Mouse (Mus musculus): Measurements from ENCODE around the gene Shisa6.
A peak's percentile ranks its signal among the peaks of the same experiment; 100 is the strongest.

The Shisa6 gene

DNA sequence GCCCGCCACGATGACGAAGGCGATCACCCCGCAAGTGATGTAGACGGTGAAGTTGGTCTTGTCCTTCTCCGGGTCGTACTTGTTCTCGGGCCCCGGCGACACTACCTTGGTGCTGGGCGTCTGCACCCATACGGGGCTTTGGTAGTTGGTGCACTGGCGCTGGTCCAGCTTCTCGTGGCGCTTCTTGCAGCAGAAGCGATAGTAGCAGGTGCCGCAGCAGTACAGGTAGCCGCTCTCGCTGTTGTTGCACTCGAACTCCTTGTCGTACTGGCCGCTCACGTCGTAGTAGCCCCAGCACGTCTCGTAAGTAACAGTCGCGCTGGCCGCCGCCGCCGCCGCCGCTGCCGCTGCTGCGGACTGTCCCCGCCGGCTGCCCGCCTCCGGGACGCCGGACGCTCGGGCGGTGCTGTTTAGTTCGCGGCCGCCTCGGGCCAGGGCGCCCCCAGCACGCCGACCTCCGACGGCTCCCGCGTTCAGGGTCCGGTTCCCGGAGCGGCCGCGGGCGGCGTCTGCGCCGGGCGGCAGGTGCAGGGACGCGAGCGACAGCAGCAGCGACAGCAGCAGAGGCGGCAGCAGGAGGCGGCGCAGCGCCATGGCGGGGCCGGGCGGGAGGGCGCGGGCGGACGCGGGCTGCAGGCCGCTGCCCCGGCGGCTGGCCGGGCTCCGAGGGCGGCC lies at the start of gene Shisa6:
TSS of gene Shisa6 (minus strand) at position 594 of the 675 bp plus-strand sequence.
- DNase-seq = peak; percentile 10

DNA sequence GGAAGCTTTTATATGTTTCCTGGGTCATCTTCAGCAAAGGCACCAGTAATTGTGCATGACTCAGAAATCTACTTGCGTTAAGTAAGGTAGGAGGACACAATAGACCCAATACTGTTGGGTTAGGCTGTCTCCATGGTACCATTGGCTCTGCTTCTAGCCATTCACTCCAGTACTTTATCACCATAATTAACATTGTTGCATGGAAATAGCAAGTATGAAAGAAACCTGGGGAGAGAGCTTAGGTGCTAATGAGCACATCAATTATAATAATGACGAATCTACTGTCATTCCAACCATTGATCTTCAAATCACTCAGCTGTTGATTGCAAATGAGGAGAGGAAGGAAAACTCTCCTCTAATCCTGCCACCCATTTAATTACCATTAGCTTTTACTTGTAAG lies 48.1 kb upstream of the Shisa6 start:
- no peak for DNase-seq

DNA sequence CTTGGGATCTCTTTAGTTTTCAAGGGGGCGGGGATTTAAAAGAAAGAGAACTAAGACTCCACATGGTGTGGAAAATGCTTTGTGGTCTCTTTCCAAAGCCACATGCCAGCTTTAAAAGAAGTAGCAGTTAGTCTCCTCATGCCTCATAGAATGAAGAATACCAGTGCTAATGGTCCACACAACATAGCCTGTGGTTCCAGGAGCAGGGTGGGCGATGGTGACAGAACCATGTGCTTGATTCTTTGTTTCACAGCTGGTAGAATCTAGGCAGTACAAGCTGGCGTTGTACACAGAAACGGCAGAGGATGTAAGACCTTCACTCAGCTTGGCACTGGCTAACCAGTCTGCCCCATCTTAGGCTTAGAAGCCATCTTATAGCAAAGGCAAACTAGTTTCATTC lies 43.3 kb upstream of the Shisa6 start:
- DNase-seq = no peak

DNA sequence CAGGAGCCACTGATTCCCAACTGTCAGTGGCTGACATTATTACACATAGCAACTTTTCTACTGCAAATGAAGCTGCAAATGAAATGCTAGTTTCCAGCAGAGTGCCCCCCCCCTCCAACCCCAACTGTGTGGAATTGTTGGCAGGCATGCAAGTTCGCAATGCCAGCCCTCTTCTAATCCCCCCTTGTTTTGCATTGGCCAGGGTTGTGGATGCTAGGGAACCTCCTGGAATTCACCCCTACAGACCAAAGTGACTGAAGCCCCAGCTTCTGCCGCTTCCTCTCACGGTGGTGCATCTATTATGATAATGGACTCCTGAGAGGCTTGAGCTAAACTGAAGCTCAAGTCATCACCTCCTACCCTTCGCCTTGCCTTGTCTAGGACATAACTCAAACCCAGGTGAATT lies 42.6 kb upstream of the Shisa6 start:
- no peak for DNase-seq

DNA sequence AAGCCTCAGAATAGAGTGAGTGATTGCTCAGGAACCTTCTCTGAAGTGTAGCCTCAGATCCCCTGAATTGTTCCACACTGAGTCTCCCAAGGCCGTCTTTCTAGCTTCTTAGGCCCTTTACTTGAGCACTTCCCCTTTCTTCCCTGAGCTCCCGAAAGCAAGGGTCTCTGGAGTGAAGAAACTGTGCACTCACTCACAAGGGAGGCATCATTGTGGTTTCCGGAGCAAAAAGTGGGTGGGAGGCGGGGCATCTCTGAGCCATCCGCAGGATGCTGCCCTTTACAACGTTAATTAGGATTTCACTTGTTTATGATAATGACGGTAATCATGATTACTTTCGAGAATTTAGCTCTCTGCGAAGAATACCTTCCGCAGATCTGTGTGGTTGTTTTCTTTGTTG lies 41.6 kb upstream of the Shisa6 start:
- no peak for DNase-seq

DNA sequence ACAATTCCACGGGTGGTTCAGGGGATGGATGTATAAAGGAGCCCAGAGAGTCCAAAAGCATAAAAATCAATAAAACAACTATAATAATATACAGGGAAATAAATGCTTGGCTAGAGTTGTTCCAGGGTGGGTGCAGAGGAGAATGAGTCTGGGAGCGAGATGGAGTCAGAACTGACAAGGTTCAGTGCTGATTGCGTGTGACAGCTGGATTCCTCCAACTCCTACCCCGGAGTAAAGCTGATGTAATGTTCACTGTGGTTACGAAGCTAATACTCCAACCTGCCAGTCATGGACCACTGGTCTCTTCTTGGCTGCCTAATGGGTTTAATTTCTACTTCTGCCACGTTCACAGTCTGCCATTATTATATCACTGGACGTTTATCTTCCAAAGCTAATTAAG lies 36.5 kb upstream of the Shisa6 start:
- DNase-seq = no peak

DNA sequence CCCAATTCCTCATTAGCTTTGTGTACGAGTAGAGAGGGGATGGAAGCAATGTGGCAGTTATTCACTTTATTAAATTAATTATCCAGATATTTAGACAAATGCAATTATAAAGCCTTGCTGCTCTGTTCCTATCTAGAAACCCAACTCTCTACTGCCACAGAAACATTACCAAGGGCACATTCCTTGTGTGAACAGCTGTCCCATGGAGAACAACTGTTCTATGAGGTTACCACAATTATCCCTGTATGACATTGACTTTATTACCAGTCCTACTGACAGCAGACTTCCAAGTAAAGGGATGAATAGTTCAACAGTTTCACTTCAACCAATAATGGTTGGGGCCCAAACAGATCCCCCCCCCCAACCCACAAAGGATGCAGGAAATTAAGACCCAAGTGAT lies 12.1 kb upstream of the Shisa6 start:
- no peak for DNase-seq

DNA sequence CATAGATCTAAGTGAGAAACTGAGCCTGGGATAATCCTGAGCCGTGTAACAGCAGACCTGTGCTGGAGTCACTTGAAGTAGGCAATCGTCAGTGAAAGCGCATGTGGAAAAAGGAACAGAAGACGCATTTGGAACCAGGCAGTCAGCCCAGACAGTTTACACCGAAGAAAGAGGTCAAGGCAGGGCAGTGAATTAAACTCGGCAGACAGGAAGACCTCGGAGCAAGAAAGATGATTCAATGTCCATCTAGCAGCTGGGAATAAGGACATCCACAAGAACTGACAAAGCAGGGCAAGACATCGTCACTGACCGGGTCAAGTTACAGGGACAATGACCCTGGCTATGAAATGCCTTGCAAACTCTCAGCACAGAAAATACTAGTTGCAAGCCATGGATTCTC lies 10.1 kb upstream of the Shisa6 start:
- DNase-seq = no peak

DNA sequence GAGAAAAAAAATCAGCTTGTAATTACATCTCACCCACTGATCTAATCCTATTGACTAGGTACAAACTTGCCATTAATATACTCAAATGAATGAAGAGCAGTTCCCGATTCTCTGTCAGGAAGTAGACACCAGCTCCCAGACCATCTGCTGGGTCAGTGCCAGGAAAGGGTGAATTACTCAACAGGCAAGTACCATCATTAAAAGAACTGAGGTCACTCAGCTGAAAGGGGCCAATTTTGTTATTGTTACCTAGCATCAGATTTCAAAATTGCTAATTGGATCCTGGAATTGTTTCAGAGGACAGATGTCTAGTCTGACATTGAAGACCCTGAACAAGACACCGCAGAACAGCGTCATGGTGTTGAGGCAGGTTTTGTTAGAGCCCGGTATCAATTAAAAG lies 9.4 kb upstream of the Shisa6 start:
- no peak for DNase-seq

DNA sequence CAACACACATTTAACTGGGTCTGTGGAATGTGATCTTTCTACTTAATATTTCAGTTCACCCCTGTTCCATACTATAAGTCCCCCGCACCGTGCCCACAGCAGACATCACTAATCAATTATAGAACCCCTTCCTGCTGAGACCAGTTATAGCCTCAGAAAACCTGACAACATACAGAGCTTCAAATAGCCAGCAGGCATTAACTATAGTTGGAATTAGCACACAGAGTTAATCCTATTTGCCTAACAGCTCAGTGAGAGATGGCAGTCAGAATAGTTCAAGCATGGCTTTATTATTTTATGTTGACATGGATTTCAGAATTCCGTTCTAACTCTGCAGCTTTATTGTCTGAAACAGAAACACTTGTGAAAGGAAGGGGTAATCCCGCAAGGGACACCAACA lies 8.5 kb upstream of the Shisa6 start:
- DNase-seq = no peak

DNA sequence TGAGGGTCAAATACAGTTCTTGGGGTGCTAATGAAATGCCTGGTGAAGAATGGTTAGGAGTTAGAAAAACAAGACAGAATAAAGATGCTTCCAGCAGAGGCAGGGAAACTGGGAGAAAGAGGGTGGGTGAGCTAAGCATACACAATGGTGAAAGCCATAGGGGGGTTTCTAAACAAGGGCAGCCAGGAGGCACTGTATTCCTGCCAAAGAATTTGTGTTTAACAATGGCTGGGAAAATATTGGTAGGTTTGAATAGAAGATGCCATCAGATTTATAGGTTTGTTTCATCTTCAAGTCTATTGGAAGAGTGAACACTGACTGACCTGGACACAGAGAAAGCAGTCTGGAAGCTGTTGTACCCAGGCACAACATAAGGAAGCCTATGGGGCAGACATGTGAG lies 2.4 kb upstream of the Shisa6 start:
- DNase-seq = no peak

DNA sequence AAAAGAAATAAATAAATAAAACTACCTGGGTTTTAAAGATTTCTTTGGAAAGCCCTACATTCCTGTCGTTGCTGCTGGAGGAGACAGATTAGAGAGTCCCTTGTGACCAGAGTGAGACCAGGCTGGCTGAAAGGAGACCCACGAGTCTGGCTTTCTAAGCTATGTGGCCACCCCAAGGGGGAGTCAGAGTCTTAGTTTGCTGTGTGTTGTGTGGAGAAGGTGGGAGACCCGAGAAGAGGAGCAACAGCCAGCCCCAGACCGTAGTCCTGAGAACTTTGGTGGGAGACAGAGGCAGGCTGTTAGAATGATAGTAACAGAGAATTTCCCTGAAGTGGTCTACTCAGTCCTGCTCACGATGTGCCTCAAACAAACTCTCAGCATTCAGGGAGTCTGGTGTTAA lies 1.6 kb upstream of the Shisa6 start:
- no peak for DNase-seq

DNA sequence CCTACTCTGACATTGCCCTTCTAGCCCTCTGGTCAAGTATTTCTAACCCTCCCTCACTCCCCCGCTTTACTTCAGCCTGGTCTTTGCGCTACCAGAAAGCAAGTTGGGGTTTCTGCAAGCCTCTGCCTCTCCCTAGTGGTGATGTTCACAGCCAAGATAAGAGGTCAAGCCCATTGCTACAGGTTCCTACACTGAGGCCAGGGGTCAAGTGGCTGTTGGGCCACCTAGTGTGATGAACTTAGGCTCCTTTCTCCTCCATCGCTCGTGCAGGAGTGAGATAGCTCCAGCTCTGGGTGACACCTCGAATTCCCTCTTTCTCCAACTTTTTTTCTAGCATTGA lies 1.2 kb upstream of the Shisa6 start:
- DNase-seq = peak; percentile 3

DNA sequence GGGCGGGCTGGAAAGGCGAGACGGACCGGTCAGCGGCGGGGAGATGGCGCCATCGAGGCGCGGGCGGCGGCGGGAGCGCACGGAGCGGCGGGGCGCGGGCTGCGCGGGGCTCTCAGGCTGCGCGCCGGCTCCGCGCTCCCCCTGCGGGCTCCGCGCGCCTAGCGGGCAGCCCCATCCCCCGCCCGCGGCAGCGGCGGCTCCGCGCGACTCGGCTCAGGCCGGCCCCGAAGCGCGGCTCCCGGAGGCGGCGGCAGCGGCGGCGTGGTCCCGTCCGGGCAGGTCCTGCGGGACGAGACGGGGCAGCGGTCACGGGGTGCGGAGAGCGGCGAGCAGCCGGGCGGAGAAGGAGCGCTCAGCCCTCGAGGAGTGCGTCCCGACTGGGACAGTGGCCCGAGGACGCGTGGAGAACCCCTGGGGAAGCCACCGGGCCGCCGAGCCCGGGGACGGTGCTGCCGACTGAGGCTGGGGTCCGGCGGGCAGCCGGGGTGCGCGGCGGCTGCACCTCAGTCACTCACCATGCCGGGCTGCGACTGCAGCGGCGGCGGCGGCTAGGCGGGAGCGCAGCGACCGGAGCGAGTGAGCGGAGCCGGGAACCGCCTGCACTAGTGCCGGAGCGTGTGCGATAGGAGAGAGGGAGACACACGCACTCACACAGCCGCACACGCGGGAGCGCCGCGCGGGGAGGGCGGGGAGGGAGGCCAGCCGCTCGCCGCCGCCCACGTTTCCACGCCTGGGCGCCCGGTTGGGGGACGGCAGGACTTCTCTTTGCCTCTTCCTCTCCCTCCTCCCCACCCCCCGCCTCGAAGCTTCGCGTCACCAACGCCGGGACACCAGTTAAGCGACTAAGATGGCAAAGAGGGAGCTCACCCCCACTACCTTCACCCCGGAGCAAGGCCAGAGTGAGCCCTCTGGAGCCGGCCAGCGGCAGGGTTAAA lies 549 bp upstream of the Shisa6 start:
- DNase-seq = peak; percentile 8

DNA sequence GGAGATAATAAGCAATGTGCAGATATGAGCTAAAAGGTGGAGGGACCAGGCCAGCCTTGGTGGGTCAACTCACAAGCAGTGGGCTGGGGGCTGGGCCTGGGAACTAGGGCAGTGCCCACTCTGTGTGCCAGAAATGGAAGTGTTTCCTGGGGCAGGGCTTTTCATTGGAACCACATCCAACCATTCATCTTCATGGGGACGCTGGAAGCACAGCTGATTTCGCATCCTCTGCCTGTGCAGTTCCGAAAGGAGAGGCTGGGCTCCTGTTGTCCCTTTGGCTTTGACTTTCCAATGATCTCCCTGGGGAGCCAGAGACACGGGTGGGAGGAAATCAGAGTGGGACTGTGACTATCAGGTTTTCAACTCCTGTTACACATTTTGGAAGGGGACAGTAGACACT lies 1.5 kb downstream of the Shisa6 start:
- no peak for DNase-seq

DNA sequence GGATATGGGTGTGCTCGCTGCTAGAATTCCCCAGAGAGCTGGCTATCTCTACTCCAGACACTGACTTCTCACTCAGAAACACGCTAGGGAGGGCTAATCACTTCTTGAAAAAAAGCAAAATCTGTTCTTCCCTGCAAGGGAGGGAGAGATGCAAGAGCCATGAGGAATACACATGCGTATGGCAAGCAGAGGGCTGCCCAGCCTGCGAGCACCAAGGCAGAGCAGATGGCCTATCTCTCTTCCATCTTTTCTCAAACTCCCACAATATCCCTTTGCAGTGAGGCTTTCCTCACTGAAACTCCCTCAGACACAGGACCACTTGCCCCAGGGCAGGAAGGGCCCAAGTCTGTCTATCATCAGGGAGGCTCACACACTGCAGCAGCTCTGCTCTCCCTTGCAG lies 3.4 kb downstream of the Shisa6 start:
- DNase-seq = no peak

DNA sequence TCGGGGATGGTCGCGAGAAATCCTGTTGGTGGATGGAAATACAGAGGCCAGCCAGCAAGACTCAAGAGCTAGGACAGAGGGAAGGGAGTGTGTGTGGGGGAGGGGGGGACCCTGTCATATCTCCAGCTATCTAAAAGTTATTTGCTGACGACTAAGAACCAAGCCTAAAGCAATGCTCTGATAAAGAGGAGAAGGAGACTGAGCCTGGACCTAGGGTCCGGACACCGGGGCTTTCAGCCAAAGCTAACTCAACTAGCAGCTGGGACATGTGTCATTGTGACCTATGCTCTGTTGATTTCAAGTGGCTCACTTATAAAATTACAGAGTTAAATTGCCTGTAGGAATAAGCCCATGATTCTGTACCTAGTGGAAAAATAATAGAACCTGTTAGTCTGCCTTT lies 6.4 kb downstream of the Shisa6 start:
- DNase-seq = no peak

DNA sequence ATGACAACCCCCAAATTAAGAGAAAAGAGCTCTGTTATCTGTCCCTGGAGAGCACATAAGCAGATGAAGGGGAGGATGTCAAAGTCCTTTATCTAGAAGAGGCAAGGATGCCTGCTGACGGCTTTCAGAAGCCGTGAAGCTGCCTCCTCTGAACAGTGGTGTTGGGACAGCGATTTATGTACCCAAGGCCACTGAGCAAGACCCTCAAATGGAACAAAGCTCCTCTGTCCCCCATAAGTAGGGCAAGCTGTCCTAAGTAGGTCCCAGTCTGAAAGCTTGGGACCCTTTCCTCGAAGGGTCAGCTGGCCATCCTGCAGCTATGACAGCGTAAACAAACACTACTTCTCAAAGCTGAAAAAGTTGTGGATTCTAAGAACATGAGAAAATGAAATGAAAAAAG lies 11.4 kb downstream of the Shisa6 start:
- no peak for DNase-seq

DNA sequence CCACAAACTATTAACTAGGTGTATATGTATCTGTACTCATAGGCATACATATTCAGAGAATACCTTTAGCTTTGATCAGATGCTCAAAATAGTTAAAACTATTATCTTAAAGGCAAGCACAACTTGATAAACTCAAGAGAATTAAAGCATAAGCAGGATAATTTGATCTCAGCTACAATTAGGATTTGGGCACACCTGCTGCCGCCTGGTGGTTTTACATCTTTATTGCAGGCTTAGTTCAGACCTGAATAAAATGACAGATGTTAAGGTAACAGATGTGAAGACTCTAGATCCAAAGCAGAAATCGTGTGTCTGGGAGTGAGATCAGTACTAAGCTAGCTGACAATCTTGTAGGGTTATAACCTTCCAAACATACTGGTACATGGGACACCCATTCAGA lies 24.8 kb downstream of the Shisa6 start:
- DNase-seq = no peak

DNA sequence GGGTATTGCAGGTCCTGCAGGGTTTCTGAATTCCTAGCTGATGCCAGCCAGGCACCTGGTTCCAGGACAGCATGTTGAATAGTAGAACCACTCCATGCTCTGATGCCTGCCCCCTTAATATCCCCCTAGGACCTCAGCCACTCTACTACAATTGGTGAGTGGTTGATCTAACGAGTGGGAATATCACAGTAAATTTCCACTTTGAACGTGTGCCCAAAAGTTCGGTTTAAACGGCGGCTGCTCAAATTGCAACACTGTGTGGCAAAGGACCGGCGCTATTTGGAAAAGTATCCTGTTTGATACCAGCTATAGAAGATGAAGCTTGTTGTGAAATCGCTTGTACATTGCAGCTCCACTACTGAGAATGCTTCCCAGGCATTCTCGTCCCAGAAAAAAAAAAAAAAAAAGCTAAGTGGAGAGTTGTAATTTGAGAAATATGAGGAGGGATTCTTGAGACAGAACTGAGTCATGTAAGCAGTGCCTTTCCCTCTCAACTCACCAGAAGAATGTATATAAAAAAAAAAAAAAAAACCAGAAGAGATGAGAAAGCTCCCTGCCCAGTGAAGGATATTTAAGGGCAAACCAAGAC lies 26.8 kb downstream of the Shisa6 start:
- peak; percentile 6 for DNase-seq

DNA sequence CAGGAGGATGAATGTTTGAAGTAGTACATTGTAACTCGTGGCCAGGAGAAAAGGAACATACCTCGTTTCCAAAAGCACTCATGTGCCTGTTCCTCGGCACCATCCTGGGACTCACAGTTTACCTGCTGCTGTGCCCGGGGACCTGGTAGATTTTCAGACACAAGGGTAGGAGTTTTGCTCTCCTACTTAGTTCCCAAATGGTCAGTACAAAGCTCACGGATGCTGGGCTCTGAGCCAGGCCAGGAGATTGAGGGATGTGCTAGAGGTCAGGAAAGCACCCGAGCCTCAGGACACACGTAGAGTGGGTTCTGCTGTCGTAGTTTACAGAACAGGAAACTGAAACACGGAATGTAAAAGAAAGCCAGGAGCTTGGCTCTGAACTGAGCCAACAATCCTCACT lies 29.5 kb downstream of the Shisa6 start:
- no peak for DNase-seq

DNA sequence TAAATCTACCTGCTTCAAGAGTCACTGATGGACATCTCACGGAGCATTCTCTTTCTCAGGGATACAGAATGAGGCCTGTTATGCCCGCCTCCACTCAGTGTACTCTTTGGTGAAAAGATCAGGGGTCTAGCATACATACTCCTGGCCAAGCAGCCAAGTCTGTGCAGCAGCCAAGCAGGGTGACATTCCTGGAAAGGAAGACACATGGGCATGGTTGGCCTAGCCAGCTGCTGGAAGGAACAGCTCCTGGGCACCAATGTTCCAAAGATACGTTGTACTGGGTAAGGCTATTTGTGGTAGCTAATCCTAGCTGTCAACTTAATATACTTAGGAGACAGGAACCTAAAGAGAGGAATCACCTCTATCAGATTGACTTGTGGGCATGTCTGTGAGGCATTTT lies 31.4 kb downstream of the Shisa6 start:
- no peak for DNase-seq

DNA sequence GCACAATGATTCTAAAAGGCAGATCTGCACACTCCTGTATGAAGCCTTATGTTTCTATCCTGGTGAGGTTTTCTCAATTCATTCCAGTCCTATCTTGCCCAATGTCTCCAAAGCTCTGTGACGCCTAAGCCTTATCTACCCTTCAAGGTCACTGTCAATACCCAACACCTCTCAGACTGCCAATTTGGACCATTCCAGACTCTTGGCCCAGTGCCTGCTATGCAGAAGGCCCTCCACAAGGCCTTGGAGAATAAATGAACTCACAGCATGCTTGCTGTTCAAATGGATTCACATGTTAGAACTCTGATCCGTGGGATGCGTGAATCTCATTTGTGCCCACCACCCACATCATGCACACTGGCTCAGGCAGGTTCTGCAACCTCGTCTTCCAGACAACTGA lies 38.0 kb downstream of the Shisa6 start:
- DNase-seq = peak; percentile 30

DNA sequence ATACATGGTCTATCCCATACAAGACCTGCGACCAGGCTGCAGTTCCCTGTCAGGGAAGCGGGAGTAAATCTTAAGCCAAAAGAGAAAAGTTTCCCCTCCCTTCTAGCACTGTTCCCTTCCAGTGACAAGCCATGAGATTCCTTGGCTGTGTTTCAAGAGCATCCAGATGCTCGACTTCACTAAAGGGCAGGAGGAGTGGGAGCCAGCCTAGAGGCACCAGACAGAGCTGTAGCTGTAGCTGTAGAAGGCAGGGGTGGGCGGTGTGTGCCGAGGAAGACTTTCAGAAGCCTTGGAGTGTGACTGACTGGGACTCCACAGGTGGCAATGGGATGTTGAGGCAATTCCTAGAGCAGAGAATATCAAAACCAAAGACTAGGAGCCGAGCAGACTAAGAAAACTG lies 43.3 kb downstream of the Shisa6 start:
- peak; percentile 2 for DNase-seq
